Mouse (Mus musculus) kidney, postnatal 0 days (tissue): Measurements from ENCODE around the gene Gfy. TPM values are rescaled to one million over a fixed set of nuclear protein-coding genes. Genes with fewer than 3 reads are reported as not detected.
A peak's percentile ranks its signal among the peaks of the same experiment; 100 is the strongest.
"Not testable (repeated sequence)": the region's sequence is repeated elsewhere in the genome, so short reads cannot be mapped to it uniquely, and the experiment has no call there.

ENCODE experiments used
- ATAC-seq: fragments of 200-750 bp; cut with Nextera tagmentation; replicated peaks from 2 replicates; pipeline ENCODE4 v1.8.0; 2017; ENCODE audit warnings: low read depth, moderate number of reproducible peaks, moderate TSS enrichment, moderate library complexity; ENCODE audit not compliant: low FRiP score
- DNase-seq: peaks from one replicate; pipeline ENCODE4 v3.0.0-alpha.2; 2016; ENCODE audit warnings: low spot score
- H3K27ac ChIP-seq: fragments of 300-500 bp; sonication (generic); 2 replicates; pipeline ENCODE4 v1.5.1; 2014; ENCODE audit warnings: mild to moderate bottlenecking
- H3K27me3 ChIP-seq: fragments of 300-500 bp; sonication (generic); 2 replicates; pipeline ENCODE4 v1.6.1; 2014; ENCODE audit warnings: low read length, mixed read lengths; ENCODE audit not compliant: insufficient read depth
- H3K36me3 ChIP-seq: fragments of 300-500 bp; sonication (generic); 2 replicates; pipeline ENCODE4 v1.6.1; 2014; ENCODE audit warnings: low read length, mixed read lengths; ENCODE audit not compliant: insufficient read depth
- H3K4me1 ChIP-seq: fragments of 300-500 bp; sonication (generic); replicated peaks from 2 replicates; pipeline ENCODE4 v1.6.1; 2014; ENCODE audit warnings: antibody characterized with exemption, low read length, mixed read lengths; ENCODE audit not compliant: insufficient read depth
- H3K4me2 ChIP-seq: fragments of 300-500 bp; sonication (generic); 2 replicates; pipeline ENCODE4 v1.6.1; 2014; ENCODE audit warnings: mild to moderate bottlenecking, low read length, moderate library complexity, mixed read lengths
- H3K4me3 ChIP-seq: fragments of 300-500 bp; sonication (generic); replicated peaks from 2 replicates; pipeline ENCODE4 v1.5.1; 2014; ENCODE audit warnings: low read depth, low read length
- H3K9ac ChIP-seq: fragments of 300-500 bp; sonication (generic); 2 replicates; pipeline ENCODE4 v1.6.1; 2014; ENCODE audit warnings: low read depth, low read length
- H3K9me3 ChIP-seq: fragments of 300-500 bp; sonication (generic); replicated peaks from 2 replicates; pipeline ENCODE4 v1.6.1; 2016; ENCODE audit warnings: low read length, inconsistent platforms, mixed read lengths
- CTCF ChIP-seq: IDR thresholded peaks from 2 replicates; pipeline ENCODE4 v1.5.1; 2016; ENCODE audit warnings: antibody characterized with exemption, low read depth, mild to moderate bottlenecking, moderate library complexity
- WGBS: fragments of 180-500 bp; shearing (Covaris S2); extraction: QIAGEN DNeasy Blood & Tissue Kit; methylation state at CpG from one replicate; pipeline ENCODE4 v1.1.7; 2014; 5-methylcytosine and 5-hydroxymethylcytosine counted together
- polyA plus RNA-seq: library from polyadenylated mRNA; unstranded; fragments of >200 nt; fragmentation: Nextera tagmentation; extraction: Ambion mirVana; gene quantifications from 2 replicates; pipeline ENCODE4 v1.2.1, GENCODE M21; 2015

Gene Gfy
- polyA plus RNA-seq, 1 experiment from 2014 or later, result not detected

DNA sequence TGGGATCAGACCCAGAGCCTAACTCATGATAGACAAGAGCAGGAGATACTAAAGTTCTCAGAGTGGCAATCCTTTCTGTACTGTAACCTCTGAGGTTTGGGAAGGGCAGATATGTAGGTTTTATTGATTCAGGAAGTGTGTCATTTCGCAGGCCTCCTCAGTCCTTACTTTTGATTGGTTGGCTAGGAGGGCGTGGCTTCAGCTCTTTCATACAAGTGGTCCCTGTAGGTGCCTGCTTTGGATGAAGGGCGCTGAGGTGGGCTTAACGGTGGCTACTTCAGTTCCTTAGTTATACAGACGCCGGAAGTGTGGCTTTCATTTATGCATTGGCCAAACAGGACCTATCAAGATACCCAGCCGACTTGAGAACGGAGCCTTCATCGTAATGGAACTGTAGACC, 23.8 kb downstream of the Gfy start:
- no peak for DNase-seq
- no peak for TF ChIP-seq CTCF

DNA sequence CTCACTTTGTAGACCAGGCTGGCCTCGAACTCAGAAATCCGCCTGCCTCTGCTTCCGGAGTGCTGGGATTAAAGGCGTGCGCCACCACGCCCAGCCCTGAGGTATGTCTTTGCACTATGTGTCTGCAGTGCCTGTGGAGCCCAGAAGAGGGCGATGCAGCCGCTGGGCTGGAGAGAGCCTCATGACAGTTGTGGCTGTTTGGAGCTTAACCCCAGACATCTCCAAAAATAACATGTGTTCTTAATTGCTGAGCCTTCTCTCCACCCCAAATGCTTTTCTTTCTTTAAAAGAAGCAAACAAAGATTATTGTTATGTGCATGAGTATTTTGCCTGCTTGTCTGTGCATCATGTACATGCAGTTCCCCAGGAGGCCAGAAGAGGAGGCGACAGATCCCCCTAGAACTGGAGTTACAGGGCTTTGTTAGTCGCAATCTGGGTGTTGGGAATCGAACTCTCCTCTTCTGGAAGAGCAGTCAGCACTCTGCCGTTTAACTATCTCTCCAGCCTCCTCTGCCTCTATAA, 24.3 kb downstream of the Gfy start:
- Histone ChIP-seq H3K4me2 (peak overlapping the region; percentile 73), H3K27me3 (no peaks in the 10 kb centered on the region), H3K36me3 (peaks cover 11% of the 10 kb centered on the region; the same call in 1 of the 2 replicates), H3K27ac (0 out of 2 replicates have a peak overlapping the region, but pooled peaks have one; percentile 93), H3K4me3 (peak overlapping the region; percentile 48), H3K9ac (no peak overlapping the region), H3K9me3 (no peaks in the 10 kb centered on the region), H3K4me1 (peaks cover 7% of the 10 kb centered on the region)
- DNase-seq (peak; percentile 61), ATAC-seq (peak; percentile 11; the same call in 1 of the 2 replicates)
- WGBS, result 82% methylated on average over 12 of the region's 12 CpGs
- TF ChIP-seq CTCF, result peak; percentile 73

More for the DNA sequence above, 23.8 kb downstream of the Gfy start:
- H3K9ac ChIP-seq, result no peak overlapping the region
- WGBS, result 86% methylated on average over 9 of the region's 9 CpGs
- H3K4me3 ChIP-seq, result no peak overlapping the region
- no peak for ATAC-seq
- H3K27ac ChIP-seq, result no peak overlapping the region
- 0 out of 2 replicates have a peak overlapping the region, but pooled peaks have one; percentile 73 for H3K4me2 ChIP-seq
- peaks cover 5% of the 10 kb centered on the region for H3K4me1 ChIP-seq
- no peaks in the 10 kb centered on the region for H3K9me3 ChIP-seq
- peaks cover 13% of the 10 kb centered on the region; the same call in 1 of the 2 replicates for H3K36me3 ChIP-seq
- no peaks in the 10 kb centered on the region for H3K27me3 ChIP-seq

DNA sequence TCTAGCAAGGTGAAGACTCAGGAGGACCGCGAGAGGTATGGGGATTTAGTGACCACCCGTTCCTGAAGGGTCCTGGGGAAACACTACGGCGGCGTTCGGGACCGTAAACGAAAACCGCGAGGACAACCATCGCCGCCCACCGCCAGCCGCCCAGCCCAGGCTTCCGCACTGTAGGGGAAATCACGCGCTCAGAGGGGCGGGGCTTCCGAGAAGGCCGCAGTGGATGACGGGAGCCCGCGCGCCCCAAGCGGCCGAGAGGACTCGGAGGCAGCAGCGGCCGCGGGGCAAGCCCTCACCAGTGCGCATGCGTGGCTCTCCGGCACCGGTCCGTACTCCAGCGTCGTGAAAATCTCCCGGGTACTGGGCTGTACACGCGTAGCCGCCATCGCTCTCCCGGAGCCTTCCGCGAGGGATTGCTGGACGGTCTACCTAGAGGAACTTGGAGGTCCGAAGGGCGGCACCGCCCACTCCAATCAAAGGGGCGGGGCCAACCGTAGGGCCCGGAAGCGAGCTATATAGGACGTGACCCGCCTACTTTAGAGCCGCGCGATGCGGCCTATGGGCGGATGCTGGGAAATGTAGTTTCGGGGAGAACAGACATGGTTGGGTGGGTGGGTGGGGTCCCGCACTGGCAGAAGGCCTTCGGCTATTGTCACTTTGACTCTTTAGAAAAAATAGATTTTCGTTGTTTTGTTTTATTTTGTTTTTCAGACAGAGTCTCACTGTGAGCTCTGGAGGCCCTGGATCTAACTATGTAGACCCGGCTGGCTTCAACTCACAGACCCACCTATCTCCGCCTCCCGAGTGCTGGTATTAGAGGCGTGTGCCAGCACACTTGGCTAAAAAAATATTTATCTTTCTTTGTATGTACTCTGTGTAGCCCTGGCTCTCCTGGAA, 25.0 kb downstream of the Gfy start, which contains the start of the genes Pih1d1 and Aldh16a1:
Gene Pih1d1 (plus strand): TSS at position 208 of the 897 bp plus-strand sequence.
Gene Aldh16a1 (minus strand): TSS at position 489 of the 897 bp plus-strand sequence.
- no peaks in the 10 kb centered on the region for H3K9me3 ChIP-seq
- H3K4me1 ChIP-seq, result peaks cover 7% of the 10 kb centered on the region
- peak within 1 kb of the TSS; percentile 48 for H3K4me3 ChIP-seq
- DNase-seq (peak; percentile 97), ATAC-seq (peak; percentile 92)
- peak; percentile 70 for TF ChIP-seq CTCF
- WGBS, result 3% methylated on average over 69 of the region's 69 CpGs
- no peaks in the 10 kb centered on the region for H3K27me3 ChIP-seq
- H3K9ac ChIP-seq, result peak within 1 kb of the TSS; percentile 66
- peaks cover 10% of the 10 kb centered on the region; the same call in 1 of the 2 replicates for H3K36me3 ChIP-seq
- peak within 1 kb of the TSS; percentile 73 for H3K4me2 ChIP-seq
- peak within 1 kb of the TSS; percentile 93 for H3K27ac ChIP-seq

DNA sequence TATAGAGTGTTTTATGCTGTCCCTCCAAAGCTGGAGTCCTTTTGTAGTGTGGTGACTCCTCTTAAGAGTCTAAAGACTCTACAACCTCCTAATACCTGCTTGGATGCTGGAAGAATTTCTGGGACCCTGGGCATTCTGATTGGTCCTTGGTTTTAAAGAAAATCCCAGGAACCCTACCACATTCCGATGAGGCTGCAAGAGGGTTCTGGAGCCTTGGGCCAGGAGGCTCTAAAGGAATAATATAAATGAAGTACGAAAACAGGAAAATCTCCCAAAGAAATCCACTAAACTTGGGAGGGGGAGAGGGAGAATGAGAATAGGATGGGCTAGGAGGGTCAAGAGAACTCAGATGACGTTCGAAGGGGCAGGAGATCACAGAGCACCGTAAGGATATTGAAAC, 25.8 kb downstream of the Gfy start:
- WGBS, result 4% methylated on average over 5 of the region's 5 CpGs
- no peak for ATAC-seq
- peaks cover 3% of the 10 kb centered on the region; the same call in 1 of the 2 replicates for H3K36me3 ChIP-seq

DNA sequence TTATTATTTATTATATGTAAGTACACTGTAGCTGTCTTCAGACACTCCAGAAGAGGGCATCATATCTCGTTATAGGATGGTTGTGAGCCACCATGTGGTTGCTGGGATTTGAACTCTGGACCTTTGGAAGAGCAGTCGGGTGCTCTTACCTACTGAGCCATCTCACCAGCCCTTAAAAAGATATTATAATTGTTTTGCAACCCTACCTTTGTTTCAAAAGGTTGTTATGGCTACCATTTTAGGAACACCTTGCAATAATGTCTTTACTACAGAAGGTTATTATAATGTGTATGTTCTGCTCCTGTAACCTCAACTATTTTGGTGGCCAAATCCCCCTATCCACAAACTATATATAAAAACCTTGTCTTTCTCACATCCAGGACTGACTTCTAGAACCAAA, 26.3 kb downstream of the Gfy start:
- not testable (repeated sequence) for H3K9ac ChIP-seq, H3K4me1 ChIP-seq, H3K9me3 ChIP-seq, H3K27me3 ChIP-seq, DNase-seq, H3K36me3 ChIP-seq, H3K4me3 ChIP-seq, ATAC-seq, H3K27ac ChIP-seq
- peak overlapping the region; percentile 73 for H3K4me2 ChIP-seq
- WGBS, result 88% methylated on average over 2 of the region's 2 CpGs

More for the DNA sequence above, 25.8 kb downstream of the Gfy start:
- Histone ChIP-seq H3K27me3 (no peaks in the 10 kb centered on the region), H3K9me3 (no peaks in the 10 kb centered on the region), H3K4me1 (peaks cover 7% of the 10 kb centered on the region), H3K4me2 (peak overlapping the region; percentile 73), H3K27ac (peak overlapping the region; percentile 93), H3K4me3 (peak overlapping the region; percentile 48), H3K9ac (peak overlapping the region; percentile 66)
- no peak for TF ChIP-seq CTCF
- DNase-seq, result no peak

DNA sequence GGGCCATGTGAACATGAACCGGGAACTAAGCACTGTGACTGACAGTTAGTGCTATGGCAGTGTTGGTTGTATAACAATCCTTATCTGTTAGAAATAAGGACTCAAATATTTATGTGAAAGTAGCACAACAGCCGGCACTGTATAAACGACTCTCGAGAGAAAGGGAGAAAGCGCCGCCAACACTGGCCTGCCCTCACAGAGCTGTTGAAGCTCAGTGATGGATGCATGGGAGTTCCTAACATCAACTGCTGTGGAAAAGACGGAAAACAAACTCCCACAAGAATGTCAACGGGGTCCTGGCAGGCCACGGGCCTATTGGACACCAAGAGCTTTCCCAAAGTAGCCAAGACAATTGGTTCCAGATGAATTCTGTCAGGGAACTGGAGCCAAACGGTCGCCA, 28.1 kb downstream of the Gfy start:
- WGBS, result 23% methylated on average over 11 of the region's 11 CpGs
- Histone ChIP-seq H3K9ac (no peak overlapping the region), H3K27ac (peak overlapping the region; percentile 80), H3K9me3 (no peaks in the 10 kb centered on the region), H3K36me3 (0 out of 2 replicates have a peak, but pooled peaks cover 5% of the 10 kb centered on the region), H3K4me1 (peaks cover 11% of the 10 kb centered on the region), H3K4me2 (no peak overlapping the region), H3K4me3 (no peak overlapping the region), H3K27me3 (no peaks in the 10 kb centered on the region)
- ATAC-seq, result no peak
- TF ChIP-seq CTCF, result no peak
- DNase-seq, result peak; percentile 90
